Mouse (Mus musculus): ENCODE data around the gene Pi4ka. TPM values are rescaled to one million over a fixed set of nuclear protein-coding genes. Genes with fewer than 3 reads are reported as not detected.

Gene Pi4ka
- total RNA-seq (2021) (10 to 100 TPM; 56.4 to 57.1 TPM), polyA plus RNA-seq (2012; rRNA removed) (49.0 and 61.2 TPM in 2 replicates)
- long read RNA-seq, full-length matches to known transcripts, result 3 of 22 reads
- long read RNA-seq, partial matches to known transcripts, result 14 of 22 reads
- long read RNA-seq, other reads (novel, unspliced or antisense), result 5 of 22 reads

GRCm38 (mm10) chr16:17405736-17406443, at the start of gene Pi4ka, which contains the start of gene Snap29:
TSS of gene Pi4ka (minus strand) at chr16:17406314.
TSS of gene Snap29 (plus strand) at chr16:17405986.
- Histone ChIP-seq H3K36me3 (ENCODE audit: control insufficient read depth, insufficient read depth, low read length) (no peaks in the 10 kb centered on the region), H3K9ac (ENCODE audit: low read depth, low read length) (peak within 1 kb of the TSS; percentile 84), H3K79me2 (replicated peaks; ENCODE audit: control insufficient read depth, insufficient read depth, low read length) (peaks cover 5% of the 10 kb centered on the region; the same call in 1 of the 2 replicates), H3K4me1 (ENCODE audit: control insufficient read depth, insufficient read depth, low read length) (peaks cover 12% of the 10 kb centered on the region), H3K27ac (peak within 1 kb of the TSS; percentile 89), H3K4me3 (peak within 1 kb of the TSS; percentile 76), H3K27me3 (ENCODE audit: control insufficient read depth, insufficient read depth, low read length) (no peaks in the 10 kb centered on the region)
- TF ChIP-seq CTCF (IDR thresholded peaks at IDR 0.05), result no peak
- TF ChIP-seq POLR2A (IDR thresholded peaks at IDR 0.05; ENCODE audit: insufficient read depth, low read depth, low read length), result peak; percentile 74
- WGBS, result under 1% methylated on average over 60 of the region's 69 CpGs
- intact Hi-C loops (cut with DNase I), result loop anchor here (1.0 to 5.0 kb wide), 4 partner anchors 27 to 316 kb away; partner anchors contain the start of gene Thap7
- DNase-seq, result peak; percentile 100

DNA sequence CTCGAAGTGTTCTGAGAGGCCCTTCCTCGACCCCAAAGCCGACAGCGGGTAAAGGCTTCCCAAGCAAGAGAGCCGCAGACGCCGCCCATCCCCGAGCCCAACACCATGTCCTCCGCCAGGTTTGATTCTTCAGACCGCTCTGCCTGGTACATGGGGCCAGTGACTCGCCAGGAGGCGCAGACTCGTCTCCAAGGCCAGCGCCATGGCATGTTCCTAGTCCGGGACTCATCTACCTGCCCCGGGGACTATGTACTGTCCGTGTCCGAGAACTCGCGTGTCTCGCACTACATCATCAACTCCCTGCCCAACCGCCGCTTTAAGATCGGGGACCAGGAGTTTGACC, 46.2 kb upstream of the Pi4ka start:
- Histone ChIP-seq H3K36me3 (ENCODE audit: control insufficient read depth, insufficient read depth, low read length) (peaks cover 18% of the 10 kb centered on the region), H3K27me3 (ENCODE audit: control insufficient read depth, insufficient read depth, low read length) (no peaks in the 10 kb centered on the region), H3K9ac (ENCODE audit: low read depth, low read length) (peak overlapping the region; percentile 82), H3K79me2 (replicated peaks; ENCODE audit: control insufficient read depth, insufficient read depth, low read length) (peaks cover 4% of the 10 kb centered on the region), H3K4me3 (peak overlapping the region; percentile 96), H3K27ac (peak overlapping the region; percentile 97), H3K4me1 (ENCODE audit: control insufficient read depth, insufficient read depth, low read length) (peaks cover 8% of the 10 kb centered on the region)
- no peak for DNase-seq
- no peak for TF ChIP-seq POLR2A (IDR thresholded peaks at IDR 0.05; ENCODE audit: insufficient read depth, low read depth, low read length)
- TF ChIP-seq EP300 (IDR thresholded peaks at IDR 0.05; ENCODE audit: insufficient read depth, low read depth, low read length), result no peak
- TF ChIP-seq CTCF (IDR thresholded peaks at IDR 0.05), result no peak
- intact Hi-C loops (cut with DNase I), result loop anchor here (1.0 to 2.0 kb wide), 2 partner anchors 46 to 56 kb away; partner anchors contain the start of genes Lztr1 and Pi4ka
- WGBS, result under 1% methylated on average over 24 of the region's 24 CpGs

- H3K27ac ChIP-seq, result peak within 1 kb of the TSS; percentile 97
- H3K27me3 ChIP-seq (ENCODE audit: control insufficient read depth, insufficient read depth, low read length), result no peaks in the 10 kb centered on the region
- peak within 1 kb of the TSS; percentile 96 for H3K4me3 ChIP-seq
- H3K4me1 ChIP-seq (ENCODE audit: control insufficient read depth, insufficient read depth, low read length), result peaks cover 8% of the 10 kb centered on the region
- intact Hi-C loops (cut with DNase I), result loop anchor here (1.0 to 2.0 kb wide), 2 partner anchors 45 to 57 kb away; partner anchors contain the start of genes Lztr1 and Pi4ka
- under 1% methylated on average over 63 of the region's 63 CpGs for WGBS
- peak; percentile 97 to 98 for DNase-seq
- TF ChIP-seq CTCF (IDR thresholded peaks at IDR 0.05) (no peak), POLR2A (IDR thresholded peaks at IDR 0.05; ENCODE audit: insufficient read depth, low read depth, low read length) (peak; percentile 79)
- H3K79me2 ChIP-seq (replicated peaks; ENCODE audit: control insufficient read depth, insufficient read depth, low read length), result peaks cover 4% of the 10 kb centered on the region
- H3K9ac ChIP-seq (ENCODE audit: low read depth, low read length), result peak within 1 kb of the TSS; percentile 82
- H3K36me3 ChIP-seq (ENCODE audit: control insufficient read depth, insufficient read depth, low read length), result peaks cover 16% of the 10 kb centered on the region
These were observed 45.6 kb upstream of the Pi4ka start, which contains the start of gene Crkl for GRCm38 (mm10) chr16:17451541-17452372. TSS of gene Crkl (plus strand) at chr16:17451987.

GRCm38 (mm10) chr16:17432576-17432975, 26.5 kb upstream of the Pi4ka start:
- Histone ChIP-seq H3K36me3 (ENCODE audit: control insufficient read depth, insufficient read depth, low read length) (no peaks in the 10 kb centered on the region), H3K4me1 (ENCODE audit: control insufficient read depth, insufficient read depth, low read length) (no peaks in the 10 kb centered on the region), H3K27ac (no peak overlapping the region), H3K79me2 (replicated peaks; ENCODE audit: control insufficient read depth, insufficient read depth, low read length) (no peaks in the 10 kb centered on the region), H3K4me3 (no peak overlapping the region), H3K9ac (ENCODE audit: low read depth, low read length) (no peak overlapping the region), H3K27me3 (ENCODE audit: control insufficient read depth, insufficient read depth, low read length) (no peaks in the 10 kb centered on the region)
- TF ChIP-seq CTCF (IDR thresholded peaks at IDR 0.05) (peak; percentile 77), POLR2A (IDR thresholded peaks at IDR 0.05; ENCODE audit: insufficient read depth, low read depth, low read length) (no peak), EP300 (IDR thresholded peaks at IDR 0.05; ENCODE audit: insufficient read depth, low read depth, low read length) (no peak)
- DNase-seq, result no peak
- intact Hi-C loops (cut with DNase I), result loop anchor here (2.0 kb wide), 1 partner anchor 28 kb away; the partner anchor contains the start of gene Snap29
- WGBS, result 46% methylated on average over 2 of the region's 2 CpGs

DNA sequence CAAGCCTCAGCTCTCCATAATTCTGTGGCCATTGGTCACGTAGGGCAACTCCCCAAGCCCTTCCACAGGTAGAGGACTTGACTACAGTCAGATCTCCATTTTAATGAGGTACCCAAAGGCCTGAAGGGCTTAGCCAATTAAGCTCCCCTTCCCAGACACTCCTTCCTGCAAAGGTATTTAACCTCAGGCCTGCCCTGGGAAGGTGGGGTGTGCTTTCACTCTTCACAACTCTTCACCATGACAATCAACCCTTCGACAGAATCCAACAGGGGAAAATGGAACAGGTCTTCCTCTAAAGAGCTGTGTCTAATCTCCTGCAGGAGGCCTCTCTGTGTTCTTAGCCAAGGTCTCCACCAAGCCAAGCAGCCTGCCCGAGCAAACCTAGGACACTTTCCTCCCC, 16.9 kb upstream of the Pi4ka start:
- WGBS, result 73% methylated on average over 3 of the region's 3 CpGs
- H3K36me3 ChIP-seq (ENCODE audit: control insufficient read depth, insufficient read depth, low read length), result no peaks in the 10 kb centered on the region; the same call in 1 of the 2 replicates
- H3K79me2 ChIP-seq (replicated peaks; ENCODE audit: control insufficient read depth, insufficient read depth, low read length), result no peaks in the 10 kb centered on the region
- no peak overlapping the region for H3K9ac ChIP-seq (ENCODE audit: low read depth, low read length)
- no peak for TF ChIP-seq EP300 (IDR thresholded peaks at IDR 0.05; ENCODE audit: insufficient read depth, low read depth, low read length)
- no peak for TF ChIP-seq POLR2A (IDR thresholded peaks at IDR 0.05; ENCODE audit: insufficient read depth, low read depth, low read length)
- no peak for TF ChIP-seq CTCF (IDR thresholded peaks at IDR 0.05)
- no peak overlapping the region for H3K4me3 ChIP-seq
- intact Hi-C loops (cut with DNase I), result no loop called here
- H3K4me1 ChIP-seq (ENCODE audit: control insufficient read depth, insufficient read depth, low read length), result no peaks in the 10 kb centered on the region
- no peaks in the 10 kb centered on the region for H3K27me3 ChIP-seq (ENCODE audit: control insufficient read depth, insufficient read depth, low read length)
- H3K27ac ChIP-seq, result no peak overlapping the region
- no peak for DNase-seq

Measured in heart, adult 2 months (tissue).